Mouse (Mus musculus) neutrophil, adult 5-6 weeks (primary cell): Measurements from ENCODE around the gene Atxn2. TPM values are rescaled to one million over a fixed set of nuclear protein-coding genes. Genes with fewer than 3 reads are reported as not detected.
A peak's percentile ranks its signal among the peaks of the same experiment; 100 is the strongest.
"Not testable (repeated sequence)": the region's sequence is repeated elsewhere in the genome, so short reads cannot be mapped to it uniquely, and the experiment has no call there.

Source experiments
- ATAC-seq: fragments of 151-379, 151-347 bp; 2 replicates; pipeline ENCODE4 v1.8.0; 2017; ENCODE audit warnings: mild to moderate bottlenecking, moderate TSS enrichment; ENCODE audit not compliant: insufficient number of reproducible peaks, poor library complexity, low FRiP score, severe bottlenecking; ENCODE audit errors: extremely low read depth
- total RNA-seq: library from RNA; stranded (forward); fragments of 200-1000 nt; gene quantifications from 2 replicates; pipeline ENCODE4 v1.2.3, GENCODE M21; 2017

Gene Atxn2
- total RNA-seq: 62.5 and 75.6 TPM in 2 replicates

DNA sequence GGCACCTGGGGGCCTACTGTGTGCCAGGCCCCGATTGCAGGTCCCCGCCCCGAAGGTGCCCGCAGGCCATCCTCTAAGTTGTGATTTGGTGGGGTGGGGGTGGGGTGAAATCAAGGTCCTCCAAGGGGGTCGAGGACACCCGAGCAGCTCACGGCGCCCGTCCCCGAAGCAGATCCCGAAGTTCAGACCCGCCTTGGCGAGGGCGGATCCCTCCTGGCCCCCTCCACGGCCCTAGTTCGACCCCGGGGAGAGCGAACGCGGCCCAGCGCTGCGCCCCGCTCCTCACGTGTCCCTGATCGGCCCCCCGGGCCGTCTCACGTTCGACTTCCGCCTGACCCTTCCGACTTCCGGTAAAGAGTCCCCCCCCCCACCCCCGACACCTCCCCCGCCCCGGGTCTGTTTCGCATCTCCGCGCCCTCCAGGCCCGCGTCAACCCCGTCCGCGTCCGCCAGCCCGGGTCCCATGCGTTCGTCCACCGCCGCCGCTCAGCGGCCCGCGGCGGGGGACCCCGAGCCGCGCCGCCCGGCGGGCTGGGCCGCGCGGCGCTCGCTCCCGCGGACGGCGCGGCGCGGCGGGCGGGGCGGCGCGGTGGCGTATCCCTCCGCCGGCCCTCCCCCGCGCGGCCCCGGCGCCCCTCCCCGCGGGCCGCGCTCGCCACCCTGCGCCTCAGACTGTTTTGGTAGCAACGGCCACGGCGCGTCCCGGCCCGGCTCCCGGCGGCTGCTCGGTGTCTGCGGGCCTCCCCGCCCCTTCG, at the start of gene Atxn2:
Atxn2 (plus strand) TSS at position 164 of the 754 bp plus-strand sequence.
- peak; percentile 61 for ATAC-seq

DNA sequence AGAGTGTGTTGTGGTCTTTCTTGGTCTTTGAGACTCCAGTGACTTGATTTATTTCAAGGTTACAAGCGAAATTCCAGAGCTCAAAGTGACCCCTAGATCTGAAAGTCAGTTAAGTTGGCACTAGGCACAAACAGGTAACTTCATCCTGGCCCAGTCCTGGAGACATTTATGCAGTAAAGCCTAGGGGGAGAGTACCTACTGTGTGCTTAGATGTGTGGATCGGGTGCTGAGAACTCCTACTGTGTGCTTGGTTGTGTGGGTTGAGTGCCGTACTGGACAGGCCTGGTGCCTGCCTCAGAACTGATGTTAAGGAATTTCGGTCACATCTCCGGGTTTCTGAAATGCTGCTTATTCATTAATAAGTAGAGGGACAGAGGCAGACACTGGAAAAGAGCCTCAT, 49.6 kb upstream of the Atxn2 start:
- ATAC-seq: no peak

DNA sequence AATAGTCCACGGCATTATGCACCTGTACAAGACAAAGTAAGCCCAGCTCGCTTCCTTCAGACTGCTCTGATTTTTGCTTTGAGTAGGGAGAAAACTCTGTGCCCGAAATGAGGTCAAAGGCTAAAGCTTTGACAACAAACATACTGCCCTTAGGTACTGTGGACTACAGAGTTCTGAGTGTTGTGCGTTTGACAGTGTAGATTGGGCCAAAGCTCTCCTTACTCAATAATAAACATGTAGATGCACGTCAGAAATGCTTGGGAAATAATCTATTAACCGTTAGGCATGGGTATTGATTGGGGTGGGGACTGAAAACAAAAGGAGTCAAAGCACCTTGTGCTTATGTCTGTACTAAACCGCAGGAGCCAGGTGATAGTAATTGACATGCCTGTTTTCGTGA, 47.7 kb upstream of the Atxn2 start:
- no peak for ATAC-seq

DNA sequence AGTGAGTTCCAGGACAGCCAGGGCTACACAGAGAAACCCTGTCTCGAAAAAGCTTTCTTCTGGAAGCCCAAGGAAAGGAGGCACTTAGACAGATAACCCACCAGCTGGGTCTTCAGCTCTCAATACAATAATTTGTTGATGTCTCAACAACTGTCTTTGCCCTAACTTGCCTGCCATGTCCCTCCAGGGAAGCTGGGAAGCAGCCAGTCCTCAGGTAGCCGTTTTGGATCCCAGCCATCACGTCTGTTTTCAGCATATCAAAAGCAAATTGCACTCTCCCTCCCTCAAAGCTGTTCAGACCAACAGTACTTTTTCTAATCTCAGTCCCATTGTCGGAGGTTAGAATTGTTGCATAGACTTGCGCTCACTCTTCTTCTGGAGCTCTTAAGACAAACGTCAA, 47.1 kb upstream of the Atxn2 start:
- ATAC-seq: no peak

DNA sequence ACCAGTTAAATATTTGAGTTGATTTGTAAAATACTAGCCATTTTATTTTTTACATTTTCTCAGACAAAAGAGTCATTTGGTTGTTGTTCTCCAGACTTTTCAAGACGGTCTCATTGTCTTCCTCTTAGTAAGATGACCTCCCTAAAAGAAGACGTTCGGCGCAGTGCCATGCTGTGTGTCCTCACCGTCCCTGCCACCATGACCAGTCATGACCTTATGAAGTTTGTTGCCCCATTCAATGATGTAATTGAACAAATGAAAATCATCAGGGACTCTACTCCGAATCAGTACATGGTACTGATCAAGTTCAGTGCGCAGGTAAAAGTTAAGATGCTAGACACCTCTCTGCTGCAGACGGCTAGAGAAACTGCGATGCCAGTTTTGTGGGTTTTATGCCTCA, 46.2 kb upstream of the Atxn2 start:
- no peak for ATAC-seq

DNA sequence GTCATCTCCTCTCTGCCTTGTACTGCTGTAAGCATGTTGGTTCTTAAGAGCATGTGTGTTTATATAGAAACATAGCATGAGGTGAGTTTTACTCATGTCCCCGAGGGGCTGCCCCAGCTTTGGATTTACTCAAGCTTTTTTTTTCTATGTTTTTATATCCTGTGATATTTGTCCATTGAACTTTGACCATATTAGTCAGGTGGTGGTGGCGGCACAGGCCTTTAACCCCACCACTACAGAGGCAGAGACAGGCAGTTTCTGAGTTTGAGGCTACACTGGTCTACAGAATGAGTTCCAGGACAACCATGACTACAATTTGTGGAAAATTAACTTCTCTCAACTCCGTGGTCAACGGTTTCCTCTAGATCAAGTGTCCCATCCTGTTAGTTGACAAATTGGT, 44.1 kb upstream of the Atxn2 start:
- ATAC-seq: no peak

DNA sequence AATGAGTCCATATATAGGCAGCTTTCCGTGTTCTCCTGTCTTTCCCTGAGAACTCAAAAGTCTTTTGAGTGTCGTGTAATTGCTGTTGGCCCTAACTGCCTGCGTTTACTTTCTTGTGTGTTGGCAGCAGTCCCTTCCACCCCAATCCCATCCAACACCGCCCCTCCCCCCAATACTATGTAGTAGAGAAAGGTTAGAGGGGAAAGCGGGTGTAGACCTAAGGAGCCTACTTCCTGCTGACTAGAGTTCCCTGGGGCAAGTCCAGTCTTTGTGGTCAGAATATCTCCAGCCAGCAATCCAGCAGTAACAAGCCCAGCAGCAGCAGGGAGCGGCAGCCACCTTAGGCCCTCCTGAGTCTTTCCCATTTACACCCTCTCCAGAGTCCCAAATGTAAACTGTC, 42.7 kb upstream of the Atxn2 start:
- no peak for ATAC-seq

DNA sequence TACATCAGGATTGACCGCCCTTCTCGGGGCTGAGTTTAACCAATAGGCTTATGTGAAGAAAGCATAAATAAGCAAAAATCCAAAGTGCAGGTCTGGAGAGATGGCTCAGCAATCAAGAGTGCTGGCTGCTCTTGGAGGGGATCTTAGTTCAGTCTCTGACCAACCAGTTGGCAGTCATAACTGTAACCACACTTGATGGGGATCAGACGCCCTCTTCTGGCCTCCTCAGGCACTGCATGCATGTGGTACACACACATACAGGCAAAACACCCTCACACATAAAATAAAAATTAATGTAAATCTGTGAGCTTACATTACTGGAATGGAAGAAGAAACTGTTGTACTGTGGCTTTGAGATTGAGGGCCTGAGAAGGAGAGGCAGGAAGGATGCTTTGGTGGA, 40.7 kb upstream of the Atxn2 start:
- ATAC-seq: 0 out of 2 replicates have a peak, but pooled peaks have one; percentile 30

DNA sequence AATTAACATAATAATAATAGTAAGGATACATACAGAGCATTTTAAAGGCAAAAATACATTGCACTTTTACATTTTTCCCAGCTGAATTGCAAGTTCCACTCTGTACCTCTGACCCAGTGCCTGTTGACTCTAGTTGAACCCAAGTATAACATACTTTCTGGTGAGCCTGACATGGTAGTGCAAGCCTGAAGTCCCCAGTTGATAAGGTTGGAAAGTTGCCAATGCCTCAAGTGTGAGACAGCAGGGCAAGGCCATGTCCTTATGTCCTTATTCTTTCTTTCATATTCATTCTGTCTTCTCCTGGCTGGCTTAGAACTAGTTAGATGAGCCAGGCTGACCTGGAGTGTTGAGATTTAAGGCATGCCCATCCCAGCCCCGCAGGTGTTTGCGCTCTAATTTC, 28.9 kb upstream of the Atxn2 start:
- ATAC-seq: no peak

DNA sequence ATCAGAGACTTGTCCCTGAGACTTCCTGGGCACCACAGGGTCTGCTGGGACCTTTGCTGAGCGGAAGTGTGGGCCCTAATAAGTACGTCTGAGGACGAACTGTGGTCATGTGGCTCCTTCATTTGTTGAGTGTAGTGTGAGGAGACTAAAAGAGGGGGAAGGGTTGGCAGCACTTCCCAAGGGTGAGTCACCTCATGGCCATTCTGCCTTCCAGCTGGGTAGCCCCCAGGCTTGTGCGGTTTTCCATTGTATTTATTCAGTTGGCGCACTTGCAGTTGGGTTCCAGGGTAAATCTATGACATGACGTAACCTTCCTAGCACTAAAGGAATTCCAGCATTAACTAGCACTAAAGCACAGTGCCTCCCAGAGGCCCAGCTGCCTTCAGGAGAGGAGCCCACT, 25.6 kb upstream of the Atxn2 start:
- no peak for ATAC-seq

DNA sequence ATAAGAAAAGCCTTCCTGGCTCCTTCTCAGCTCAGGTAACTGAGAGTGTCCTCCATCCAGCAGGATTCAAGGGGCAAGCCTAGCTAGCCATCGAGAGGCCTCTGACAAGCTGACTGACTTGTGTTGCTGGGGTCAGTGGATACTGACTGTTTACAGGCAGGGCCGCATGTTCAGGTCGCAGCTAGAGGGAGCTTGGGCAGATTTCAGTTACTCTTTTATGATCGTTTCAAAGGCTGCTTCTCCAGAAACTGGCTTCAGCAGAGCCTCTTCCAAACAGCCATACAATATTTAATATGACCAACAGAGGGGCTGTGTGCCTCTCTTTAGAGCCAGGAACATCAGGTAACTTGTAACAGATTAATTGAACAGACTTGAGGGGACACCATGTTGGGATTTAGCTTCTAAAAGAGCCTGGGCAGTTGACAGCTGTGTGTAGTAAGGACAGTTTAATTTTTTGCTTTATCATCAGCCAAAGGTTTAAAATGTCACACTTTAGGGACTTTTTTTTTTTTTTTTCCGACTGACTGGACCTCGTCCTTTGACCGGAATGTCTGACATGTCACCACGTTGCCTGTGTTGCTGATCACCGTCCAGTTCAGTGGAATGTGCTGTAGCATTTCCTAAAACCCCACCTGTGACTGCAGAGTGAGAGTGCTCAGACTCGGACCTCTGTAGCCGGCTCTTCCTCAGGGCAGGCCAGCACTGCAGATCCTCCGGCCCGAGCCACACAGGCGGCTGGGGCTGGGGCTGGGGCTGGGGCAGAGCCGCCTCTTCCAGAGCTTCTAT, 24.8 kb upstream of the Atxn2 start:
- no peak for ATAC-seq

DNA sequence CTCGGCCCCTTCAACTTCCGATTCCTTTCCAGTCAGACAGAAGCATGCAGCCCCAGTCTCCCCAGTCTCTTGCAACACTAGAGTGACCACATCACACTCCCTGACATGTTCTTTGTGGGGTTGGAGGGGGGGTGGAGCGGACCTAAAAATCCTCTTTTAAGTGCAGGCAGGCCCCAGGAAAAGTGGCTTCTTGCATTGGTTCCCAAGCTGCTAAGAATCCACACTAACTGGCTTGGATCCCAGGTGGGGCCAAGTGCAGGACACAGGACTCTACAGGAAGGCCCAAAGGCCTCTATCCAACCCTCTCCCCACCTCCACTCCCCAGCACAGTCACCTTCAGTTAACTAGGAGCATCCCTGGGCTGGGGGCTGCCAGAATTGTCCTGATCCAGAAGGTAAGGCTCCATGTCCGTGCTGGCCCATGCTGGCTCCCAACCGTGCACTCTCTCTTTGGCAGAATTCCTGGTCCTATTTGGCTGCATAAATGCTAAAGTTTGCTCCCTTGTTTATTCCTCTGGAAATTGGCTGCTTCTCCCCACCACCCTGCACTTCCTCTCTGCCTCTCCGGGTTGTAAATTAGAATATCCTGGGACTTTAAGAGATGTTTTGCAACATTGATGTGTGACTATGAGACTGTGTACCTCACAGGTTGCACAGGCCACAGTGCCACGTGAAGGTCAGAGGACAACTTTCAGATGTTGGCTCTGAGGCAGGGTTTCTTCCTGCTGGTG, 20.5 kb upstream of the Atxn2 start:
- ATAC-seq: no peak

DNA sequence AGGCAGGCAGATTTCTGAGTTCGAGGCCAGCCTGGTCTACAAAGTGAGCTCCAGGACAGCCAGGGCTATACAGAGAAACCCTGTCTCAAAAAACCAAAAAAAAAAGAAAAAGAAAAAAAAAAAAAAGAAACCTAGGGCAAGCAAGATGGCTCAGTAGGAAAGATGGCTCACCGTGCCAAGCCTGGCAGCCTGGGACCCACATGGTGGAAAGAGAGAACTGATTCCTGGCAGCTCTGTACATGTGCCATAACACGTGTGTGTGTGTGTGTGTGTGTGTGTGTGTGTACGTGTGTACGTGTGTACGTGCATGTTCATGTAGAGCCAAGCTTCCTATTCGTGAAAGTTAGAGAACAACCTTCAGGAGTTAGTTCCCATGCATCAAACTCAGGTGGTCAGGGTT, 19.7 kb upstream of the Atxn2 start:
- ATAC-seq: not testable (repeated sequence)

DNA sequence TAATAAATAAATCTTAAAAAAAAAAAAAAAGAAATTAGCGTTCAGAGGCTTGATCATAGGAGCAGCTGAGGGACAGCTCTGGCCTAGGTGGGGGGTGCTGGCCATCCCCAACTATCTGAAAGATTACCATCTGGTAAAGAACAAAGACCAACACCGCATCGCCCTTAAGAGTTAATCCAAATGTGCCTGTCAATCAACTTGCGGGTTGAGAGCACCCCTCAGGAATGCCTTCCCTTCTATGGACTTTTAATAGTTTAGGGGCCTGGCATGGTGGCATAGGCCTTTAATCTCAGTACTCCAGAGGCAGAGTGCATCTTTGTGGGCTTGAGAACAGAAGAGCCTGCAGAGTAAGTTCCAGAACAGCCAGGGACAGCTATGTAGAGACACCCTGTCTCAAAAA, 18.2 kb upstream of the Atxn2 start:
- no peak for ATAC-seq

DNA sequence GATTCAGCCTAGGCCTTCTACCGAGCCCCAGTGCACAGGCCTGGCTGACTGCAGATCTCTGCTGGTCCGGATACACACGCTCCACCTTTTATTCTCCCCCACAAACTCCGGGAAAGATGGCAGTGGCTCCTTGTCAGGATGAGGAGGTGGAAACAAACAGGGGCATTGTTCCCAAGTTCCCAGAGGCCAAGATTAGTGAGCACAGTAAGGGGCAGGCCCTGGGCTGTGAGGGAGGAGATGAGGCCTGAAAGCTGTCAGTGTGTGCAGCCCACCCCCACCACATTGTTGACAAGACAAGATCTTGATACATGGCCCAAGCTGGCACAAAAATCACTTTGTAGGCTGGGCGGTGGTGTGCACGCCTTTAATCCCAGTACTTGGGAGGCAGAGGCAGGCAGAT, 14.4 kb upstream of the Atxn2 start:
- no peak for ATAC-seq

DNA sequence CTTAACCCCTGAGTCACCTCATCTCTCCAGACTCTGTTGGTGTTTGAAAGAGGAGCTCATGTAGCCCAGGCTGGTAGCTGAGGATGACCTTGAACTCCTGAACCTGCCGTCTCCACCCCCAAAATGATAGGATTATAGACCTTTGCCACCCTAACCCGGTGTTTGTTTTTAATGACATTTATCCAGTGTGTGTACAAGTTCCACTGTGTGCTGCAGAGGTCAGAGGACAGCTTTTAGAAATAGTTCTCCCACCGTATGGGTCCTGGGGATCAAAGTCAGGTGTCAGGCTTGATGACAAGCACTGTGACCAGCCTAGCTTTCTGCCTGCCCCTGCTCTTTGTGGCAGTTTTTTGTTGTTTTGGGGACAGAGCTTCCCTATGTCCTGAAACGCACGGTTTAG, 11.2 kb upstream of the Atxn2 start:
- no peak for ATAC-seq

DNA sequence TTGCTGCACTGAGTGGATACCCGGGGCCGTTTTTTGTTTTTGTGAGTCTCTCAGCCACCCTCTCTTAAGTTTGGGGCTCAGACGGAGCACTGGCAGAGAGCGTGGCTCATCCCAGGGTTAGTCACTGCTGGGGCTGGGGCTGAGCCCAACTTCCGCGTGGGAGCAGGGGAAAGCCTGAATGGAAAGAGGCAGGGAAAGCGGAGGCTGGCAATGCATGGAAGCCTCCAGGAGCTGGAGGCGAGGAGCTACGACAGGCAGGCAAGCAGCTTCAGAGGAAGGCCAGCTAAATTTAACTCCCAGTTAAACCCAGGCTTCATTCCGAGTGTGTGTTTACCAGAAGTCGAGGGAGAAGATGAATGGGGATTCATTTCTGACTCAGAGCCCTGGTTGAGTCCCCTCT, 10.6 kb upstream of the Atxn2 start:
- ATAC-seq: no peak

DNA sequence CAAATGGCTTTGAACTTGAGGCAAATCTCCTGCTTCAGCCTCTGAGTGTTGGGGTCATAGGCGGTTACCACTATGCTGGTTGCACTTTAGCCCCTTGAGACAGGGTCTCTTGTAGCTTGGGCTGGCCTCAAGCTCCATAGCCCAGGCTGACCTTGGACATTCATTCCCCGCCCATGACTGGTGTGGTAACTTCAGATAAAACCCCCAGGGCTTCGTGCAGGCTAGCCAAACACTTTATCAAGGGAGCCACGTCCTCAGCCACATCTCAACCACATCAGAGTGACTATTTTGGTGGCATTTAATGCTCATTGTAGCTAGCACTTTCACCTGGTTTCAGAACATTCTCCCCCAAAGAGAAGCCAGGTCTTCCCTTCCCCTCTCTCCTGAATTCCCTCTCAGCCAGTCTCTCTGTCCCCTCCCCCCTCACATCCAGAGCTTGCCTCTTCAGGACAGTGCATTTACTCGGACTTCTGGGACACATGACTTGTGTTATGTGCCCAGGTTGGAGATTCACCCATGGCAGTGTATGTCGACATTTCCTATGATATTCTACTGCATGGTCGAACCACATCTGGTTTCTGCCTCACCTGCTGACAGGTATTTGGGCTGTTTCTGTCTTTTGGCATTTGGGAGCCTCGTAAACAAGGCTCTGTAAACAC, 9.9 kb upstream of the Atxn2 start:
- no peak for ATAC-seq

DNA sequence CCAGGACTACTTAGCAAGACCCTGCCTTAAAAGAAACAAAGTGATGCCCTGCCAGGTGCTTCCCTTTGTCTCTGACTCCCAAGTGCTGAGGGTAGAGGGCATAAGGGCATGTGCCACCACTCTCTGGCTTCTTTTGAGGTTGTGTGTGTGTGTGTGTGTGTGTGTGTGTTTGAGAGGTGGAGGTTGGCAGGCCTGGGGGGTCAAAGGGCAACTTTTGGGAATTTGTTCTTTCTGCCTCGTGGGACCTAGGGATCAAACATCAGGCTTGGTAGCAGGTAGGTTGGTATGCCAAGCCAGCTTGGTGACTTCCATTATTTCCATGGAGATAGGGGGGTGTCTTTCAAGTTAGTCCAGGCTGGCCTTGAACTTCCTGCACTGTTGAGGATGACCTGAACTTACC, 7.8 kb upstream of the Atxn2 start:
- ATAC-seq: no peak
